Comparison of ENCODE assay signal across 9 mouse cellular contexts in genomic region chr10:119168791-119169190, GRCm38 (mm10).
DNase-seq lines count a peak whose midpoint lies in the region; ATAC-seq and TF ChIP-seq lines count a peak whose summit lies in the region.
"Had no signal": no experiment of that assay in that cellular context is flagged by ENCODE, and none has a peak within 500 bp of the region (broad histone marks: within the 10 kb centered on the region; RNA-seq: fewer than 3 reads in every experiment).

No protein-coding gene starts in this region.

- no peak overlapping the region for H3K4me3 ChIP-seq in olfactory bulb, adult 2 months (ENCODE audit: insufficient read depth, low read depth, low read length)
- H3K4me3 ChIP-seq: myocyte had no signal

- TF ChIP-seq POLR2A in olfactory bulb, adult 2 months (IDR thresholded peaks at IDR 0.05; ENCODE audit: insufficient read depth, low read depth, low read length) = no peak

- H3K4me1 ChIP-seq in olfactory bulb, adult 2 months (ENCODE audit: control insufficient read depth, insufficient read depth, low read length) = no peaks in the 10 kb centered on the region

- 44% methylated on average over 14 of the region's 14 CpGs for WGBS in olfactory bulb, adult 2 months

- peak; percentile 25; the same call in 1 of the 2 replicates for TF ChIP-seq CTCF in olfactory bulb, adult 2 months (IDR thresholded peaks at IDR 0.05; ENCODE audit: insufficient read depth, low read depth, low read length)

- ATAC-seq in inflammation-experienced regulatory T-cells, adult 6 months = no peak

- peak; percentile 33 to 40 for DNase-seq in frontal cortex, postnatal 36 days (ENCODE audit: low spot score in 2 of 2)
- no peak for DNase-seq in frontal cortex, postnatal 10 days (ENCODE audit: low spot score in 2 of 2)
- peak; percentile 11 for DNase-seq in right cerebral cortex, adult 18-20 months
- DNase-seq in right cerebral cortex, postnatal 14 days = no peak
- peak; percentile 8 for DNase-seq in induced T-regulatory cell, adult 2 months (ENCODE audit: low read depth)
- no peak for DNase-seq in natural killer cell, adult 2 months (ENCODE audit: low spot score in 2 of 2)

- no peak overlapping the region for H3K27ac ChIP-seq in olfactory bulb, adult 2 months (ENCODE audit: insufficient read depth, low read depth, low read length)

Comparison
In these comparisons a context has a peak if more than half of its experiments do, and no peak if none do; other contexts are left out.
1. DNase-seq: peak in frontal cortex, postnatal 36 days (2 of 2), right cerebral cortex, adult 18-20 months (single experiment) and induced T-regulatory cell, adult 2 months (single experiment); none in frontal cortex, postnatal 10 days (0 of 2), right cerebral cortex, postnatal 14 days (single experiment) and natural killer cell, adult 2 months (0 of 2).